Mouse (Mus musculus) CH12.LX (cell line): Measurements from ENCODE around the gene Zbtb48. TPM values are rescaled to one million over a fixed set of nuclear protein-coding genes. Genes with fewer than 3 reads are reported as not detected.

Source experiments
- DNase-seq: peaks from one replicate; pipeline ENCODE4 v3.0.0-alpha.2; 2013; ENCODE audit errors: extremely low read depth
- H3K27ac ChIP-seq: 2 replicates; pipeline ENCODE4 v1.5.1; 2012; ENCODE audit warnings: low read depth, mild to moderate bottlenecking, control low read depth, moderate library complexity; ENCODE audit not compliant: insufficient read depth
- H3K27me3 ChIP-seq: replicated peaks from 2 replicates; pipeline ENCODE3; 2012; ENCODE audit warnings: inconsistent platforms
- H3K36me3 ChIP-seq, 2 experiments: replicated peaks in 1 of 2; 2 replicates each; pipeline versions ENCODE3 to v1.6.1; 2012; ENCODE audit warnings: inconsistent platforms in 1 of 2, low read length in 1 of 2, mild to moderate bottlenecking in 1 of 2, mixed read lengths in 1 of 2, moderate library complexity in 1 of 2; ENCODE audit not compliant: control insufficient read depth in 1 of 2, insufficient read depth in 1 of 2
- H3K4me1 ChIP-seq, 2 experiments: 2 replicates each; pipeline ENCODE4 v1.6.1; 2012; ENCODE audit warnings: inconsistent platforms in 1 of 2, moderate library complexity in 1 of 2; ENCODE audit not compliant: insufficient read depth in 2 of 2, control insufficient read depth in 1 of 2
- H3K4me2 ChIP-seq: 2 replicates; pipeline ENCODE4 v1.6.1; 2012; ENCODE audit warnings: low read depth, mild to moderate bottlenecking, control low read depth; ENCODE audit not compliant: poor library complexity, insufficient read depth, severe bottlenecking
- H3K4me3 ChIP-seq, 3 experiments: fragments of 150-350 bp in 1 of 3; sonication (generic) in 1 of 3; replicated peaks in 1 of 3; 2 replicates each; pipeline versions ENCODE3 to v1.5.1; 2011 to 2012; ENCODE audit warnings: low read depth in 2 of 3, low read length in 2 of 3, mild to moderate bottlenecking in 2 of 3, moderate library complexity in 2 of 3, control low read depth in 1 of 3, improper control_type of control experiment in 1 of 3, inconsistent platforms in 1 of 3, mixed read lengths in 1 of 3; ENCODE audit not compliant: poor library complexity in 1 of 3
- H3K79me2 ChIP-seq: replicated peaks from 2 replicates; pipeline ENCODE4 v1.6.1; 2012; ENCODE audit warnings: mild to moderate bottlenecking, moderate library complexity; ENCODE audit not compliant: control insufficient read depth, poor library complexity, insufficient read depth, severe bottlenecking; ENCODE audit errors: extremely low read depth
- H3K9ac ChIP-seq: 2 replicates; pipeline ENCODE4 v1.6.1; 2012; ENCODE audit warnings: low read depth, mild to moderate bottlenecking, control low read depth, moderate library complexity; ENCODE audit not compliant: insufficient read depth
- H3K9me3 ChIP-seq: replicated peaks from 2 replicates; pipeline ENCODE3; 2012; ENCODE audit warnings: low read length, inconsistent platforms, mixed read lengths
- CHD1 ChIP-seq: IDR thresholded peaks from 2 replicates; pipeline ENCODE4 v1.6.1; 2012; ENCODE audit warnings: low read depth, low read length, improper control_type of control experiment, inconsistent platforms
- CHD2 ChIP-seq: IDR thresholded peaks from 2 replicates; pipeline ENCODE4 v1.6.1; 2011; ENCODE audit warnings: low read length, improper control_type of control experiment
- CTCF ChIP-seq, 2 experiments: IDR thresholded peaks in 1 of 2; conservative IDR thresholded peaks in 1 of 2; 2 replicates each; pipeline ENCODE4 v1.5.1; 2011 to 2012; ENCODE audit warnings: low read depth in 2 of 2, low read length in 2 of 2, improper control_type of control experiment in 1 of 2, inconsistent platforms in 1 of 2, mild to moderate bottlenecking in 1 of 2, moderate library complexity in 1 of 2
- ELF1 ChIP-seq: IDR thresholded peaks from 2 replicates; pipeline ENCODE4 v1.6.1; 2014; ENCODE audit warnings: low read depth, mild to moderate bottlenecking, inconsistent platforms, low read length, improper control_type of control experiment
- EP300 ChIP-seq: IDR thresholded peaks from 2 replicates; pipeline ENCODE4 v1.6.1; 2011; ENCODE audit warnings: low read length, improper control_type of control experiment
- ETS1 ChIP-seq: conservative IDR thresholded peaks from 2 replicates; pipeline ENCODE4 v1.6.1; 2012; ENCODE audit warnings: low read depth, mild to moderate bottlenecking, inconsistent platforms, low read length, improper control_type of control experiment, moderate library complexity
- IRF4 ChIP-seq: IDR thresholded peaks from 2 replicates; pipeline ENCODE4 v1.6.1; 2014; ENCODE audit warnings: low read depth, mild to moderate bottlenecking, inconsistent platforms, low read length, improper control_type of control experiment
- JUN ChIP-seq: IDR thresholded peaks from 2 replicates; pipeline ENCODE4 v1.6.1; 2011; ENCODE audit warnings: low read depth, mild to moderate bottlenecking, low read length, improper control_type of control experiment, moderate library complexity; ENCODE audit not compliant: insufficient read depth
- JUND ChIP-seq: conservative IDR thresholded peaks from 2 replicates; pipeline ENCODE4 v1.6.1; 2011; ENCODE audit warnings: low read depth, low read length, improper control_type of control experiment
- MAFK ChIP-seq: IDR thresholded peaks from 2 replicates; pipeline ENCODE4 v1.6.1; 2011; ENCODE audit warnings: low read length, improper control_type of control experiment; ENCODE audit not compliant: insufficient replicate concordance
- MAX ChIP-seq: IDR thresholded peaks from 2 replicates; pipeline ENCODE4 v1.6.1; 2011; ENCODE audit warnings: low read length, improper control_type of control experiment
- MAZ ChIP-seq: IDR thresholded peaks from 2 replicates; pipeline ENCODE4 v1.6.1; 2012; ENCODE audit warnings: low read depth, mild to moderate bottlenecking, inconsistent platforms, low read length, improper control_type of control experiment, moderate library complexity
- NELFE ChIP-seq: IDR thresholded peaks from 2 replicates; pipeline ENCODE4 v1.6.1; 2011; ENCODE audit warnings: low read depth, low read length, improper control_type of control experiment
- NRF1 ChIP-seq: IDR thresholded peaks from 2 replicates; pipeline ENCODE4 v1.6.1; 2014; ENCODE audit warnings: low read depth, mild to moderate bottlenecking, inconsistent platforms, low read length, improper control_type of control experiment, moderate library complexity
- PAX5 ChIP-seq: IDR thresholded peaks from 2 replicates; pipeline ENCODE4 v1.6.1; 2012; ENCODE audit warnings: low read length, inconsistent platforms, mixed read lengths
- RCOR1 ChIP-seq: conservative IDR thresholded peaks from 2 replicates; pipeline ENCODE4 v1.6.1; 2012; ENCODE audit warnings: low read depth, mild to moderate bottlenecking, inconsistent platforms, low read length, improper control_type of control experiment
- TBP ChIP-seq: conservative IDR thresholded peaks from 2 replicates; pipeline ENCODE4 v1.6.1; 2011; ENCODE audit warnings: low read depth, low read length, improper control_type of control experiment
- UBTF ChIP-seq: IDR thresholded peaks from 2 replicates; pipeline ENCODE4 v1.6.1; 2012; ENCODE audit warnings: low read depth, mild to moderate bottlenecking, inconsistent platforms, low read length, improper control_type of control experiment, moderate library complexity
- ZC3H11A ChIP-seq: IDR thresholded peaks from 2 replicates; pipeline ENCODE4 v1.6.1; 2012; ENCODE audit warnings: low read depth, mild to moderate bottlenecking, inconsistent platforms, low read length, improper control_type of control experiment
- ZKSCAN1 ChIP-seq: IDR thresholded peaks from 2 replicates; pipeline ENCODE4 v1.6.1; 2012; ENCODE audit warnings: low read depth, inconsistent platforms, low read length, improper control_type of control experiment, borderline replicate concordance
- ZMIZ1 ChIP-seq: IDR thresholded peaks from 2 replicates; pipeline ENCODE4 v1.6.1; 2012; ENCODE audit warnings: low read depth, mild to moderate bottlenecking, inconsistent platforms, low read length, improper control_type of control experiment
- dilution Hi-C: fragments of 300-500 bp; cut with MboI; formaldehyde crosslinking; loops from 2 replicates; pipeline ENCODE4 v1.14.3; 2020; ENCODE audit warnings: low sequenced_read_pairs; ENCODE audit not compliant: extremely low pct_unique_long_range_greater_than_20kb, extremely low pct_ligation_motif_present
- in situ Hi-C: fragments of 300-500 bp; cut with MboI; formaldehyde crosslinking; loops from 3 replicates; pipeline ENCODE4 v1.14.3; 2019; ENCODE audit warnings: low sequenced_read_pairs, low pct_ligation_motif_present, low pct_unique_long_range_greater_than_20kb, mixed read lengths
- polyA plus RNA-seq: library from polyadenylated mRNA; unstranded; fragments of >175 nt; gene quantifications from 2 replicates; pipeline ENCODE4 v1.2.1, GENCODE M21; 2012; ENCODE audit warnings: low read depth; ENCODE audit not compliant: insufficient read length
- total RNA-seq, 2 experiments: library from RNA; depleted of rRNA; stranded (reverse); fragments of 300-350 nt in 1 of 2; fragments of >200 nt in 1 of 2; gene quantifications; 2 replicates each; pipeline ENCODE4 v1.2.3; 2012 to 2014

The Zbtb48 gene
- total and polyA plus RNA-seq, 3 experiments, result 7.4 to 13.6 (median 10.5) TPM

DNA sequence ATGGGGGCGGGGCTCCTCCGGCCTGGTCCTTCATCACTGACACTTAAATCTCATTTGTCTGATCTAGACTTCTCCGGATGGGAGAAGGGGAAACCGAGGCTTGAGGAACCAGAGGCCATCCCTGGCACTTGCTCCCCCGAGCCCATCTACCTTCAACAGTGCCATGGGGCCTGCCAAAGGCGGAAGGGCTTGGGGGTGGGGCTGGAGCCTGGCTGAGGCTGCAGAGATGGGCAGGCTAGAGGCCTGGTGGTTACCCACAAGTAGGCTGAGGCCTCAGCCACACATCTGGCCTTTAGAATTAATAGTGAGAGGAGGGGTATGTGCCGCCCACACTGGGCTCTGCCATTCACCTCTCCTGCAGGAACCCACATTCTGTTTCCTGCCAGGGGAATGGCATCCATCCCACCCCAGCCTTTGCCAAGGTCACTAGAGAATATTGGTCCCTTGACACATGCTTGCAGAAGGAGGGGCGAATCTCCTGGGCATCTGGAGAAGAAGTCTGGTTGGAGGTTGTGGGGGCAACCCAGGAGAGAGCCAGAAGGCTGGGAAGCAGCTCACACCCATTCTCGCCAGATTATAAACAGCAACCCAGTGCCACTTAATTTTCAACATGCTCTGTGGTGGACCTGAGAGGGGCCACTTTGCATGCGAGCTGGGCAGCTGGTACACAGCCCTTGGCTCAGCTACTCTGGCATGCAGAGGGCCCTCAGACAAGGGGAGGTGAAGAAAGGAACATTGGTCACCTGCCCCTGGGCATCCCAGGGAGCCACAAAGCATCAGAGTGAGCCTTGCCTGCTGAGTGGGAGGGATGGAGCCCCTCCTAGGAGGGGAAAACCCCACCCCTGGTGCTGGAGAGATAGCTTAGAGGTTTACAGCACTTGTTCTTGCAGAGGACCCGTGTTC is 43.3 kb upstream of the Zbtb48 start:
- dilution Hi-C loops, result no loop called here
- Histone ChIP-seq H3K4me3 (no peak overlapping the region), H3K4me1 (peaks cover 4 to 7% of the 10 kb centered on the region in 2 experiments; a peak in 3 of 4 replicates), H3K36me3 (peaks cover 0 to 2% of the 10 kb centered on the region in 2 experiments), H3K4me2 (no peak overlapping the region), H3K9ac (no peak overlapping the region)
- TF ChIP-seq TBP (no peak), CHD2 (no peak), UBTF (no peak), IRF4 (no peak), ELF1 (no peak), MAZ (no peak), EP300 (no peak)
- TF ChIP-seq, all 38 proteins: peak for 0
- H3K27me3 ChIP-seq, result peaks cover 2% of the 10 kb centered on the region
- no peaks in the 10 kb centered on the region for H3K79me2 ChIP-seq
- in situ Hi-C loops, result no loop called here
- no peak for DNase-seq
- peaks cover 5% of the 10 kb centered on the region for H3K9me3 ChIP-seq
- H3K27ac ChIP-seq, result no peak overlapping the region

DNA sequence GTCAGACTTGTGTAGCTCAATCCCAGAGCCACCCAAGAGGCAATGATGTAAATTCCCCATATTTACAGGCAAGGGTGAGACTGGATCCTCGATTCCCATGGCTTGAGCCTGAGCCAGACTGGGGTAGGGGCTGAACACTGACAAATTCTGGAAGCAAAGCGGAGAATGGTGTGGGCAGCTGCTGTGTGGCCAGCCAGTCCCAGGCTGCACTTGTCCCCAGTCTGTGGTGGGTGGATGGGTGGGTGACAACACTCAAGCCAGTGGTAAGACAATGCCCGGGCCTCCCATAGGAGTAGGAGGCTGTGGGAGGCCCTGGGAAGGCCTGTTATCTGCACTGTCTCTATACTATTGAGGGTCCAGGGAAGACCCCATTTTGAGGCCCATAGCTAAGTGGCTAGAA is 41.8 kb upstream of the Zbtb48 start:
- Histone ChIP-seq H3K79me2 (no peaks in the 10 kb centered on the region), H3K36me3 (peaks cover 0 to 7% of the 10 kb centered on the region in 2 experiments), H3K4me2 (no peak overlapping the region), H3K27ac (no peak overlapping the region)
- in situ Hi-C loops (no loop called here), dilution Hi-C loops (no loop called here)
- DNase-seq, result no peak
- TF ChIP-seq NELFE (no peak), MAX (no peak), IRF4 (no peak), TBP (no peak), MAFK (no peak), MAZ (no peak)
- TF ChIP-seq, all 38 proteins: peak for 0
- Histone ChIP-seq H3K9ac (no peak overlapping the region), H3K9me3 (peaks cover under 1% of the 10 kb centered on the region), H3K27me3 (no peaks in the 10 kb centered on the region), H3K4me1 (peaks cover 4 to 7% of the 10 kb centered on the region in 2 experiments; a peak in 3 of 4 replicates), H3K4me3 (no peak overlapping the region)

DNA sequence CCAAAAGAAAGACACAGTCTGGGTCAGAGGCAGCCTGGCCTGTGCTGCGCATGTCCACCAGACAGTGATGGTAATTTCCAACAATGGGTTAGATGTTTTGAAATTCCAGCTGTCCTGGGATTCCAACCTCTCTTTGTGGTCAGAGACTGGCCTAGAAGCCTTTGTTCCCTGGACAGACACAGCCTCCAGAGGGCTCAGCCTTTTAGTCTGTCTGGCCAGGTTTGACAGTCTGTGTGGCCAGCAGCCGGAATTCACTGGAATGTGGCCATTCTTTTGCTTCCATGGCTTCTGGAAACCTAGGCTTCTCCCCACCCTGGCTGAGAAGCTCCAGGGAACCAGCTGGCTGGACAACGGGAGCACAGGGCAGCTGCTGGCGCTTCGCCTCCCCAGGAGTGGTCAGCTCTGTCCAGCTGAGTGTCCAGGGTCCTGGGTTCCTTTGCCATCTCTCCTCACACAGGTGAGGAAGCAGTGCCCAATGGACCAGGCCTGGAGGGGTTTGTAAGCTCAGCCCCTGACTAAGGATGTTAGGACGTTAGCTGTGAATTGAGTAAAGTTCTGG is 40.8 kb upstream of the Zbtb48 start:
- H3K36me3 ChIP-seq, result peaks cover 0 to 7% of the 10 kb centered on the region in 2 experiments
- TF ChIP-seq JUN (no peak), ETS1 (no peak), JUND (no peak), CTCF (conservative IDR thresholded peaks at IDR 0.05 in 1 of 2, IDR thresholded peaks at IDR 0.05 in 1 of 2; ENCODE audit: low read depth in 2 of 2, low read length in 2 of 2) (no peak), ELF1 (no peak), MAX (no peak), RCOR1 (no peak), CHD1 (no peak), ZKSCAN1 (no peak), PAX5 (no peak), NRF1 (no peak), ZC3H11A (no peak), ZMIZ1 (no peak), IRF4 (no peak), EP300 (no peak)
- in situ Hi-C loops (no loop called here), dilution Hi-C loops (no loop called here)
- H3K4me1 ChIP-seq, result peaks cover 4 to 7% of the 10 kb centered on the region in 2 experiments; a peak in 3 of 4 replicates
- no peak for DNase-seq
- no peaks in the 10 kb centered on the region for H3K9me3 ChIP-seq
- H3K9ac ChIP-seq, result no peak overlapping the region
- no peaks in the 10 kb centered on the region for H3K27me3 ChIP-seq
- H3K4me3 ChIP-seq, result no peak overlapping the region
- H3K27ac ChIP-seq, result no peak overlapping the region
- H3K4me2 ChIP-seq, result no peak overlapping the region
- H3K79me2 ChIP-seq, result no peaks in the 10 kb centered on the region
